Mouse (Mus musculus): ENCODE data around the gene Rtkn2. TPM values are rescaled to one million over a fixed set of nuclear protein-coding genes. Genes with fewer than 3 reads are reported as not detected.
A peak's percentile ranks its signal among the peaks of the same experiment; 100 is the strongest.

Rtkn2 gene
- polyA plus RNA-seq, 1 experiment, result 1.5 TPM

DNA sequence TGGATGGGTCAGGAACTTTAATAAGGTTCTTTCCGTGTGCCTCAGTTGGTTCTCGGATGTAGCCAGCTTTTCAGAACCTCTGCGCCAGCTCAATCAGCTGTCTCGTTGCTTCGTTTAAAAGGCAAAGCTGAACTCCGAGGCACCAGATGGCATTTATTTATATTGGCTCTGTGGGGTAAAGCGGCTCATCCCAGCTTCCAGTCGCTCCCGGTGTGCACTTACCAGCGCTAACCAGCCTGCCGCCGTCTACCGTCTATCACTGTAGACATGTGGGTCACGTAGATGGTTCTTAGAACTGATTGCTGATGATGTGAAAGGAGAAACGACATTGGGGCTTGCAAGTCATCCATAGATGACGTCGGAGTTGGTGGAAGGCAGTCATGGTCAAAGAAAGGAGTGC lies 5.7 kb downstream of the Rtkn2 start:
- no peak for DNase-seq (ENCODE audit: extremely low spot score in 1 of 2, low spot score in 1 of 2)

DNA sequence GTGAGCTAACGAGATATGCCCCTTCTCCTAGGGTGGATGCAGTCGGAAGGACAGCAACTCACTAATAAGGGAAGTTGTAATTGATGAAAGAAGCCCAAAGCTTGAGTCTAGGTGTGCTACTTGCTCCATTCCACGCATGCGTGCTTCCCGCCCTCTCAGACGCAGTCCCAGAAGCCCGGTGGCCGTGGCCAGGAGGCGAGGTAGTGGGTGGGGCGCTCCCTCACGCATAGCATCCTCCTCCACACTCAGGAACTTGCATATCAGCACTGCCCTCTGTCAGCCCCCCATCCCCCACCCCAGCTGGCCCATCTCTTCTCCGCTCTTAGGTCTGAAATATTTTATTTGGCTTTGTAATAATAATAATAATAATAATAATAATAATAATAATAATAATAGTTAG lies 16.0 kb downstream of the Rtkn2 start:
- DNase-seq (ENCODE audit: extremely low spot score in 1 of 2, low spot score in 1 of 2), result no peak

DNA sequence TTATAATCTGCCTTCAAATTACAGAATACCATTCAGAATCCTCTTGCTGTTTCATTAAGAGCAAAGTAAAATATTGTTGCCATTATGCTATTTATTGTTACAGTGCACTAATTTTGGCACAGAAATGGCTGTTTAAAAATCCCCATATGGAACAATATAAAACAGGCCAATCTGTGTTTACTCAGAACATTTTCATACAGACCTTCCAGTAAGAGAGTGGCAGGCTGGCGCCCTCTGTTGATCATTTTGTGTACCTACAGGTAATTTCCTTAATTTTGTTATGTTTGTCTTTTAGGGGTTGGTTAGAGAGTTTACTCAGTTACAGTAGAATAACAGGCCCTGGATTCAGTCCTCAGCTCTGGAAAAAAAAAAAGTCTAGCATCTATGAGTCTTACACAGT lies 16.8 kb downstream of the Rtkn2 start:
- DNase-seq (ENCODE audit: extremely low spot score in 1 of 2, low spot score in 1 of 2), result peak in 1 of 2 experiments; percentile 79

DNA sequence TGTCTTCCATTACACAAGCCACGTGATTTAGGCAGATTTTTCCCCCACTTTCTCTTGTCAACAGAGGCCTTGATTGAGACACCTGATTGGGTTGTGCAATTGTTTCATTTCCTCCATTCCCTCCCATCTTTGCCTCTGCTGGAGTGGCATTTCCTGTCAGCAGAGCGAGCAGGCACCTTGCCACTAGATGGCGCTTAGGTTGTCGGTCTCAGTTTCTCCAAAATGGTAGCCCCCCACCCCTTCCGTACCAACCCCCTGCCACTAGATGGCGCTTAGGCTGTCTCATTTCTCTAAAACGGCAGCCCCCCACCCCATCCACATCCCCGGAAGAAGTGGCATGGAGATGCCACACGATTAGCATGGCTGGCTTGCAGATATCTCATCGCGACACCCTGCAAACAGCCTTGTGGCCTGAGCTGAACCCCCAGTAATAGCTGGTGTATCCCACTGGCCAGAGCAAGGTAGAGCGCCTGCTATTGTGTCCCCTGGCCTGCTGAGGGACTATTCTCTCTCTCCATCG lies 18.8 kb downstream of the Rtkn2 start:
- peak in 1 of 2 experiments; percentile 76 for DNase-seq (ENCODE audit: extremely low spot score in 1 of 2, low spot score in 1 of 2)

DNA sequence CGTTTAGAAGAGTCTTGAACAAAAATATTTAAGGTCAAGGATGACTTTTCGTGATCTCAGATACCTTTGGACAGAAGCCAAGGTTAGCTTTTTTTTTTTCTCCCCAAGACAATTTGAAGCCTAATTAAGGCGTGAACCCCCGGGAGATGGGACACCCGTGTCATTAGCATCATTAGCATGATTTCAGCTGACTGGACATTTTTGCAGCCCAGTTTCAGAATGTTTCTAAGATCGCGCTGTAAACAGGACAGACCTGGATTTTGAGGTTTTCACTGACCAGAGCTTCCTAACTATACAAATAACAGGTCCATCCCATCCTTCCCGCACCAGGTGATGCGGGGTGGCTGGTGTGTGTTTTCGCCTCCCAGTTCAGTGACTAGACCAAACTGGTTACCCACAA lies 19.8 kb downstream of the Rtkn2 start:
- DNase-seq (ENCODE audit: extremely low spot score in 1 of 2, low spot score in 1 of 2), result no peak

DNA sequence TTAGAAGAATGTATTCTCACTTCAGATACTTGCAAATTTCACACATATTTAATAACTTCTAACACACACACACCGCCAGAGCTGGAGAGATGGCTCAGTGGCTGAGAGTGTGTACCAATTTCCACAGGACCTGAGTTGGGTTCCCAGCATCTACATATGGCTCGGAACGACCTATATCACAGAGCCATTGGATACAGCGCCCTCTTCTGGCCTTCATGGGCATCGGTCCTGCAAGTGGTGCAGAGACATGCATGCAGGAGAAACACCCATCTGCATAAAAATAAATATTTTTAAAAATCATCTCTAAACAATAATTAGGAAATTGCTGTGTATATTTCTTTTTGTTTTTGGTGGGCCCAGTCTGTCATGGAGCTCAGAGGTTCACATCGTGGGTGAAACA lies 22.1 kb downstream of the Rtkn2 start:
- DNase-seq (ENCODE audit: extremely low spot score in 1 of 2, low spot score in 1 of 2), result no peak

DNA sequence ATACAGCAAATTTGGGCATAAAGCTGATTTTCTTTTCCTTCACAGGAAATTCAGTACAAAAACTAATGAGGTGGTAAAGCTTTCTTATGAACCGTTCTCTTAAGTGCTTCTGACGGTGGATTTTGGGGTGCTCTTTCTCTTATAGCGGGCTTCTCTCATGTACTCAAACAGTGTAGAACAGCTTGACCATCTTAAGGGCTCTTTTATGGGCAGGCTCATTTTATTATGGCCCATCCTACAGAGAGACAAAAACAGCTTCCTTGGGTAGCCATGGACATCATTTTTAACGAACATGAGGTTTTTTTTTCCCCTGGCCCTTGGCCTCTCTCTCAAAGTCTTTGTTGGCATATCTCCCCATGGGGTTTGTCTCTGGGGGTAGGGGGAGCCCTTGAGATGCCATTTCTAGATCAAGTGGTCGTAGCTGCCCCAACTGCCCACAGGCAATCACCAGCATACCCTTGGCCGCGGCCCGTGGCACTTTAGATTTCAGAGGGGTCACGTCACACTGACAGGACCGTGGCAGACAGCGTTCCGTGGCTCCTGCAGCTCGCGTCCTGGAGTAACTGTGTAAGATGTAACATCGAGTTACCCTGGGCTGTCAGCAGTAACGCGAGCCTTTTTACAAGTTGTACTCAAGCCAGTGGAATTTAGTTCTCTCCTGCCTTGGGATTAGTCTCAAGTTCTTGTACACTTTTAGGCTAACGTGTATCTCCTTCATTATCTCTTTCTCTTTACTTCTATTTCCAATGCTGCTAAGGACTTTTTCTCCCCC lies 24.5 kb downstream of the Rtkn2 start:
- DNase-seq (ENCODE audit: extremely low spot score in 1 of 2, low spot score in 1 of 2), result no peak

DNA sequence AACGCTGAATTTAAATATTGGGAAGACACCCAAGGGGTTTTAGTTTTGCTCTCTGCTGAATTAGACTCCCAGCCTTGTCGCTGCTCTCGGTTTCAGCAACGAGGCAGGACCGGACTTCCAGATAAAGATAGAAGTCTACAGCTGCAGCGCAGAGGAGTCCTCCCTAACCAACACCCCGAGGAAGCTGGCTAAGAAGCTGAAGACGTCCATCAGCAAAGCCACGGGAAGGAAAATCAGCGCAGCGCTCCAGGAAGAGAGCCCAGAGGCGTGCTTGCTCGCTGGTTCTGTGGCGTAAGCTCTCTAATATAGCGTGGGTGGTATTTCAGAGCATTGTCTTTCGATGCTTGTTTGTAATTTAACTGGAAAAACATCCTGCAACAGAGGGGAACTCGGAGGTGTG lies 26.0 kb downstream of the Rtkn2 start:
- DNase-seq (ENCODE audit: extremely low spot score in 1 of 2, low spot score in 1 of 2), result no peak

DNA sequence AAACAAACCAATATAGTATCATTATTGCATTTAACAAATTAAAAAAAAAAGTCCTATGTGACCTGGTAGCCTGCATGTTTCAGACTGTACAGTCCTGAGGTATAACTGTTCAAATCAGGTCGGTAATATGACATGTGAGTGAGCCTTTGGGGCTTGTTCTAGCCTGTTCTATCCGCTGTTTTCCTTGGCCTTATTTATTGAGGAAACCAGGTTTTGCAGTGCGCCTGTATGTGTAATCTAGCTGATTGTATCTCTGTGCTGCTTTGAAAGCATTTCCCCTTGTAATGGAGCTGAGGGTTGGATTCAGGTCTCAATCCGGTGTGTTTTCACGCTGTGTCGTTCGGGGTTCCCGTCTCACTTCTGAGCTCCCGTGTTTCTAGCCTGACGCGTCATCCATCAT lies 27.1 kb downstream of the Rtkn2 start:
- DNase-seq (ENCODE audit: extremely low spot score in 1 of 2, low spot score in 1 of 2), result no peak

DNA sequence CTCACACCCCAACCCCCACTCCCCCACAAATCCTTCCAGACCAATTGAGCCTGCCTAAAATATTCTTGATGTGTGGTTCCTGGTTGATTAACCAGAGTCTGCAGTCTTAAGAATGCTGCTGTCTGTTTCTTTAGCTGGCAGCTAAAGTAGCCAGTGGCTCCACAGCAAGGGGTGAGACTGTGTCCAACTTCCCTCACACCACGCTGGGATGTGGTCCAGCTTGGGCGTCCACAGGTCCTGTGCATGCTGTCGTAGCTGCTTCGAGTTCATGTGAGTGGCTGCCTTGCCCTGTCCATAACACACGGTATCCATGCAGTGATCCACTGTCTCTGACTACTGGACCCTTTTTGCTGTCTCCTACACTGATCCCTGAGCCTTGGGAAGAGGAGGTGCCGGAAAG lies 27.7 kb downstream of the Rtkn2 start:
- no peak for DNase-seq (ENCODE audit: extremely low spot score in 1 of 2, low spot score in 1 of 2)

DNA sequence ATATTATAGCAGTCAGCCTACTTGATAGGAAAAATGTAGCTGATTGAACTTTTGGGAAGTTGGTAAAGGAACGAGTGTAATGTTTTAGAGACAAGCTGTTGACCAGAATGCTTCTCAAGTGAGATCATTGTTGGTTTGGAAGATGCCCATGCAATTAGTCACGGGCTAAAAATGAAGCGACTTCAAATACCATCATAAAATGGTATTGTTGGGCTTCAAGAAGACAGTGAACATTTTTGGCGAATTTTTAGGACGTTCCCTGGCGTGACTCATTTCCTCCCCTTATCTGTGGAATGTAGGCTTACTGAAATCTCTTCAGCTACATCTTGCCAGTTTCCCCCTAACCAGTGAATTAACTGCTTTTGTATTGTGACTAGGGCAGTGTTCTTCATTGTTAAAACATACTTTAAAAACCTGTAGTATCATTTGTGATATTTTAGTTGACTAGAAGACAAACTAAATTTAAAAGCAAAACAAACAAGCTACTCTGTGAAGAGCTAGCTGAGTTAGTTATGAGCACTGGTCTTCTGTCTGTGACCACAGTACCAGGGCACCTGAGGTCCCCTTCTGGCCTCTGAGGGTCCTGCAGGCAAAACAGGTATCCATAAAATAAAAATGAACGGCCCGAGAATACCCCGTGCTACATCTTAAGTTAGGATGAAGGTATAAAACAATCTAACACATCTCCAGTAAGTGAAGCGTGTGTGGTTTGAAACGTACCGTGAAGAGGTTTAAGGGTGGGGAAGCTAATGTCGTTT lies 29.0 kb downstream of the Rtkn2 start:
- peak in 1 of 2 experiments; percentile 52 for DNase-seq (ENCODE audit: extremely low spot score in 1 of 2, low spot score in 1 of 2)

DNA sequence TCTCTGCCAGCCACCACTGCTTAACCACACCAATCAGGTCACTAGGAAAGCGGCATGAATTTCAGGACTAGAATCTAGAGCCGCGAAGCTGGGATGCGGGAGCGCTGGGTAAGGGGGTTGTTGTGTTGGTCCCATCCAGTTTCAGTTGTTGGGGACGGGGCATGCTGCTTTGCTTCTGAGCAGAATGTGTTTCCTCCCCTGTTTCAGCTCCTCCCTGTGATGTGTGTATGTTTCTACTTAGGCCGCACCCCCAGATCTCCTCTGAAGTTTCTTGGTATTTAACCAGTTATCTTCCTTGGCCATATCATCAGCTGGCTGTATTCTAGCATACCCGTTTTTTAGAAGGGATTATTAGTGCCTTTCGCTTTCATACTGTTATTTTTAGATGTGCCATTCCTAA lies 29.9 kb downstream of the Rtkn2 start:
- no peak for DNase-seq (ENCODE audit: extremely low spot score in 1 of 2, low spot score in 1 of 2)

DNA sequence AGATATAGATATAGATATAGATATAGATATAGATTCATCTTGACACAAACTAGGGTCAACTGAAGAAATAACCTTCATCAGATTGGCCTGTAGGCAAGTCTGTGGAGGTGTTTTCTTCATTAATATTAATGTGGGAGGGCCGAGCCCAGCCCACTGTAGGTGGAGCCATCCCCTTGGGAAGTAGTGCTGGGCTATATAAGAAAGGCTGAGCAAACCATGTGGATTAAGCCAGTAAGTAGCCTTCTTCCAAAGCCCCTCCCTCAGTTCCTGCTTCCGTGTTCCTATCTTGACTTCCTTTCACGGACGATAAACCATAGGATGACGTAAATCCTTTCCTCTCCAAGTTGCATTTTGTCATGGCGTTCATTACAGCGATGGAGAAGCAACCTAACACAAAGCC lies 30.5 kb downstream of the Rtkn2 start:
- DNase-seq (ENCODE audit: extremely low spot score in 1 of 2, low spot score in 1 of 2), result no peak

DNA sequence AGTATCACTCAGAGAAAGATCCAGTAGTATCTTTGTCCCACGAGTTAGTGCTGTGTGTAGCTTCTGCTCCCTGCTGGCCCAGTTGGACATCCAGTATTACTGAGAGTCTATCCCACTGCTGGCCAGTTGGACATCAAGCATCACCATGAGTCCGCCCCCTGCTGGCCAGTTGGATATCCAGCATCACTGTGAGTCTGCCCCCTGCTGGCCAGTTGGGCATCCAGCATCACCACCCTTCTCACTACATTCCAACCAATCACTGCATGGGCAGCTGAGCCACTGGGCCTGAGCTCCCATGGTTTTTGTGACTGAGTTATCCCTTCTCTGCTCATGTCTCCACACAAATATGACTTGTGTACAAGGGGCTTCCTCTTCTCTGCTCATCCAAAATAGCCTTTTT lies 33.8 kb downstream of the Rtkn2 start:
- DNase-seq (ENCODE audit: extremely low spot score in 1 of 2, low spot score in 1 of 2), result no peak

DNA sequence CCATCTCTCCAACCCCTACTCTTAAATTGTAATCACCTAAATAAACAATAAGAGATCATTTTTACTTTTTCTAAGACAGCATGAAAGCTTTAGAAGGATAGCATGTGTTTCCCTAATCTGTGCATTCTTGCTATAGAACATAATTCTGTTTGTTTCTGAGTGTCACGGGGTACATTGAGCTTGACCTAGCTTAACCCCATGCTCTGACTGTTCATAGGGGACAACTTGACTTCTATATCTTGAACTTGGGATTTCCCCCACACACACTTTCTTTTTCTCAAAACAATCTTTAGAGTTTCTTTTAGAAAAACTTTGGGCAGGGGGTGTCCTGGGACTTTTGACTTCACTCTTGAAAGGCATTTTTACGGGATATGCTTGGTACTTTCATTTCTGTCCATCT lies 41.4 kb downstream of the Rtkn2 start:
- no peak for DNase-seq (ENCODE audit: extremely low spot score in 1 of 2, low spot score in 1 of 2)

DNA sequence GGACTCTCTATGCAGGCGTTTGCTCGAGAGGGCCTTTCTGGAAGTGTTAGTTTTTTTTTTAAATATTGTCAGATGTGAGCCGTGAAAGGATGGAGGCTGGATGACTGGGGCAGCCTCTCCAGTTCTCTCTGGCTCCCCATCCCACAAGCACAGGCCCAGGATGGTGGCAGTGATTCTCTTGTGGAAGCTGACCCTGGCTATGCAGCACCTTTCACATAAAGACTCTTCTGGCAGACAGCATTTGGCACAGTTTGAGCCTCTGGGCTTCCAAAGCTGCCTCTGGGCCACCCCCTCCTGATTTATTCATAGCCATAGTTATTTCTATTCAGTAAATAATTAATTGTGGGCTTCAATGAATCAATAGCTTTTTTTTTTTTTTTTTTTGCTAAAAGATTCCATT lies 46.3 kb downstream of the Rtkn2 start:
- no peak for DNase-seq (ENCODE audit: extremely low spot score in 1 of 2, low spot score in 1 of 2)

DNA sequence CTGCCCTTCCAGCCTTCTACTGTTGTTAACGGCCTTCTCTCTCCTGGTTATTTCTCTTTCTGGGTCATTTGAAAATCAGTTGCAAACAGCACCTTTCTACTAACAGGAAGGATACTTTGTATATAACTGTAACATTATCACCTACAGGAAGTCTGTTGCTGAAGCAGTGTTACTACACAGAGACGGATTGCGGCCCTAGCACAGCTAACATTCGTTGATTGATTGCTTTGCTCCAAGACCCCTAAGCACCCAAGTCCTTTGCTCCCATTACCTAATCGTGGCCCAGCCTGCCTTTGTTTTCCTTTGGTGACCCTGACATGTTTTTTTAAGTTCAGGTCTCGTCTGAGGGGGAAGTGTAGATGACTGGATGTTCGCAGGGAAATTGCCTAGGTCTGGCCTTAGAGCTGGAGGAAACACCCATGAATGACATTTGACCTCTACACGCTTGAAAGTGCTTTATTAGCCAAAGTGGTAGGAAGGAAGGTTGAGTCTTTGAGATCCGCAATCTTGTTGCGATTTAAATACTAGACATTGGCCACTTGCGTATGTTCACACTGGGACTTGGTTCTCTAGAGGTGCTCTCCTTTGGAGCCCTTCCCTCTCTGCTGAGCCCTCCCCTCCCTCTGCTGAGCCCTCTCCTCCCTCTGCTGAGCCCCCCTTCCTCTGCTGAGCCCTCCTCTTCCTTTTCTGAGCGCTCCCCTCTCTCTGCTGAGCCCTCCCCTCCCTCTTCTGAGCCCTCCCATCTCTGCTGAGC lies 49.1 kb downstream of the Rtkn2 start:
- DNase-seq (ENCODE audit: extremely low spot score in 1 of 2, low spot score in 1 of 2), result no peak

DNA sequence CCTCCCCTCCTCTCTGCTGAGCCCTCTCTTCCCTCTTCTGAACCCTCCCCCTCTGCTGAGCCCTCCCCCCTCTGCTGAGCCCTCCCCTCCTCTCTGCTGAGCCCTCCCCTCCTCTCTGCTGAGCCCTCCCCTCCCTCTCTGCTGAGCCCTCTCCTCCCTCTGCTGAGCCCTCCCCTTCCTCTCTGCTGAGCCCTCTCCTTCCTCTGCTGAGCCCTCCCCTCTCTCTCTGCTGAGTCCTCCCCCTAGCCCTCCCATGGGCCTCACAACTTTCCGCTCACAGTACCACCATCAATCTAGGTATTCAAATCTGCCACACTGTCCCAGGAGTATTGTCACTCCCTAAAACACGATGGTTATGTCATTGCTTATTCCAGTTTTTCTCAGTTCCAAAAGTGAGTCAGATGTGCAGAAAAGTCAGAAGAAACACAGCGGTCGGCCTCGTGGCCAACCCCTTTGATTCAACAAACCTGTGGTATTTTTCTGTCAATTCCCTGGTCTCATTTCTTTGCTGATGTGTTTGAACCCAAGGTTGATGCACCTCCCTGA lies 49.8 kb downstream of the Rtkn2 start:
- DNase-seq (ENCODE audit: extremely low spot score in 1 of 2, low spot score in 1 of 2), result no peak

DNA sequence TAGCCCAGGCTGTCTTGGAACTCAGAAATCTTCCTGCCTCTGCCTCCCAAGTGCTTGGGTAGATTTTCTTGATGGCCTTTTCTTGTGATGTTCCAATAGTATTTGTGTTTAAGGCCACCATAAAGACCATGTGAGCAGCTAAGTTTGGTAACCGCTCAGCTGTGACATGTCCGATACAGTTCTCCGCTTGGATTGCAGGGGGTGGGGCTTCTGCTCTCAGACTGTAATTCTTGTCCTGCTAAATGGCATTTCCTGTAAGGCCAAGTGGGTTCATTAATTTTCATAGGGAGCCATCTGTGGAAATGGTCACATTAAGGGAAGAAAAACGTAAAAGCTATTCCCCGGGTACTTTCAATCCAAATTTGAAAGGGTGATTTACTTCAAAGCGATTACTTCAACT lies 50.7 kb downstream of the Rtkn2 start:
- no peak for DNase-seq (ENCODE audit: extremely low spot score in 1 of 2, low spot score in 1 of 2)

DNA sequence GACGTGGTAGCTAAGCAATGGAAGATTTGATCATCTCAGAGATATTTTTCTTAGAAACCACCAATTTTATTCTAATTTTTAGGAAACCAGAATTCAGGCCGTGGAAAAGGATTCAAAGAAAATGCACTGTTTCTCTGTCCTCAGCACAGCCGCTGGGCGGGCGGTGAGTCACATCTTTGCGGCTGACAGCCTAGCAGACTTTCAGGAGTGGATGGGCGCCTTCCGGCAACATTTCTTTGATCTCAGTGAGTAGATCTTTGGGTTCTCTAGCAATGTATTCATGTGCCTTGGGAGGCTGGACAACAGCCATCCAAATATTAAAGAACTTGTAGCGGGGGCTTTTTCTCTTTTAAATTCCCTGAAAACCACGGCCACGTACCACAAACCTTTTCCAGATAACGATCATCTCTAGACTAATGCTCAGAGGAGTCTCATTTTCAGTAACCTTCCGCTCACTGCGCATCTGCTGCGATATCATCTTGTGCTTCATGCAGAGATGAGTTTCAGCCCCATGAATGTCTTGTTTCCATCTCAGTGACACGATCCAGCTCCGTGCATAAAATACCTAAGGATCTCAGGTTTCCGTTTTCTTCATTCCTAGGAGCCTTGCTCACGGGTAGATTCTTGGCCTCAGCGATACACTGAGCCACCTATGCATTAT lies 56.5 kb downstream of the Rtkn2 start:
- DNase-seq (ENCODE audit: extremely low spot score in 1 of 2, low spot score in 1 of 2), result peak in 1 of 2 experiments; percentile 38
